Mouse (Mus musculus) brain, adult 10 weeks (tissue): Measurements from ENCODE around the gene Ccdc15. TPM values are rescaled to one million over a fixed set of nuclear protein-coding genes. Genes with fewer than 3 reads are reported as not detected.

Experiments used
- polyA plus RNA-seq: library from polyadenylated mRNA; stranded (reverse); fragments of 350-450 nt; fragmentation: Illumina TruSeq; extraction: RNeasy Lipid Tissue Mini Kit (QIAGEN cat#74804); gene quantifications from one replicate; pipeline ENCODE4 v1.2.3, GENCODE M21; 2015; ENCODE audit warnings: low read depth, low replicate concordance

Ccdc15 gene
- 1.9 TPM for polyA plus RNA-seq

GRCm38 (mm10) chr9:37347988-37348642 is at the start of gene Ccdc15:
Gene Ccdc15, minus strand, starts transcription at chr9:37348432.

GRCm38 (mm10) chr9:37367301-37368080 is 19.3 kb upstream of the Ccdc15 start, which contains the start of gene Hepacam:
Gene Hepacam, plus strand, starts transcription at chr9:37367351.

GRCm38 (mm10) chr9:37255149-37255888 is 92.9 kb downstream of the Ccdc15 start, which contains the start of gene Slc37a2:
Gene Slc37a2, minus strand, starts transcription at chr9:37255738.

Other genes with a start within 250 kb of the Ccdc15 start
- gene Pknox2, start 201.0 kb downstream of the Ccdc15 start, polyA plus RNA-seq, result 46.7 TPM
- gene Tmem218, start 140.2 kb downstream of the Ccdc15 start, polyA plus RNA-seq, result 16.8 TPM
- gene Slc37a2, start 92.7 kb downstream of the Ccdc15 start, polyA plus RNA-seq, result 2.3 TPM
- 63.0 TPM for gene Hepacam, start 18.9 kb upstream of the Ccdc15 start, polyA plus RNA-seq
- 3.5 TPM for gene Robo4, start 53.5 kb upstream of the Ccdc15 start, polyA plus RNA-seq
- 18.1 TPM for gene Robo3, start 84.8 kb upstream of the Ccdc15 start, polyA plus RNA-seq
- gene Msantd2, start 140.9 kb upstream of the Ccdc15 start, polyA plus RNA-seq, result 22.5 TPM
- gene Esam, start 179.6 kb upstream of the Ccdc15 start, polyA plus RNA-seq, result 23.7 TPM
- 5.3 TPM for gene Vsig2, start 190.8 kb upstream of the Ccdc15 start, polyA plus RNA-seq
- gene Nrgn, start 204.5 kb upstream of the Ccdc15 start, polyA plus RNA-seq, result 1,626 TPM
- gene Siae, start 207.3 kb upstream of the Ccdc15 start, polyA plus RNA-seq, result 19.7 TPM